Mouse (Mus musculus): ENCODE data around the gene H3f3a. TPM values are rescaled to one million over a fixed set of nuclear protein-coding genes. Genes with fewer than 3 reads are reported as not detected.

Gene H3f3a
- total RNA-seq, 2 experiments from 2014 or later, result 418 to 459 TPM

GRCm38 (mm10) chr1:180824721-180825120 lies 11.0 kb upstream of the H3f3a start:
- no peak for DNase-seq (ENCODE audit: low spot score in 2 of 2)

- no peak for DNase-seq (ENCODE audit: low spot score in 2 of 2)
Measured at GRCm38 (mm10) chr1:180823716-180824115, 10.0 kb upstream of the H3f3a start.

- DNase-seq (ENCODE audit: low spot score in 2 of 2), result no peak
Measured at GRCm38 (mm10) chr1:180822276-180822675, 8.5 kb upstream of the H3f3a start.

- DNase-seq (ENCODE audit: low spot score in 2 of 2), result no peak
Measured at GRCm38 (mm10) chr1:180821101-180821500, 7.4 kb upstream of the H3f3a start.

GRCm38 (mm10) chr1:180818000-180818399 lies 4.3 kb upstream of the H3f3a start:
- no peak for DNase-seq (ENCODE audit: low spot score in 2 of 2)

- DNase-seq (ENCODE audit: low spot score in 2 of 2), result no peak
Measured at GRCm38 (mm10) chr1:180815371-180816024, 1.8 kb upstream of the H3f3a start.

- peak; percentile 92 to 96 for DNase-seq (ENCODE audit: low spot score in 2 of 2)
Measured at GRCm38 (mm10) chr1:180813409-180813884, 296 bp downstream of the H3f3a start.

- peak; percentile 57 to 65 for DNase-seq (ENCODE audit: low spot score in 2 of 2)
Measured at GRCm38 (mm10) chr1:180812463-180813408, 1.0 kb downstream of the H3f3a start.

- DNase-seq (ENCODE audit: low spot score in 2 of 2), result no peak
Measured at GRCm38 (mm10) chr1:180811596-180812462, 1.9 kb downstream of the H3f3a start.

- no peak for DNase-seq (ENCODE audit: low spot score in 2 of 2)
Measured at GRCm38 (mm10) chr1:180810976-180811375, 2.8 kb downstream of the H3f3a start.

GRCm38 (mm10) chr1:180808831-180809230 lies 4.9 kb downstream of the H3f3a start:
- no peak for DNase-seq (ENCODE audit: low spot score in 2 of 2)

- no peak for DNase-seq (ENCODE audit: low spot score in 2 of 2)
Measured at GRCm38 (mm10) chr1:180803881-180804280, 9.9 kb downstream of the H3f3a start.

GRCm38 (mm10) chr1:180801466-180801994 lies 12.2 kb downstream of the H3f3a start:
- no peak for DNase-seq (ENCODE audit: low spot score in 2 of 2)

GRCm38 (mm10) chr1:180800814-180801213 lies 12.9 kb downstream of the H3f3a start:
- DNase-seq (ENCODE audit: low spot score in 2 of 2), result no peak

- no peak for DNase-seq (ENCODE audit: low spot score in 2 of 2)
Measured at GRCm38 (mm10) chr1:180800022-180800421, 13.7 kb downstream of the H3f3a start.

GRCm38 (mm10) chr1:180799253-180799652 lies 14.5 kb downstream of the H3f3a start:
- no peak for DNase-seq (ENCODE audit: low spot score in 2 of 2)

GRCm38 (mm10) chr1:180798660-180799059 lies 15.1 kb downstream of the H3f3a start:
- DNase-seq (ENCODE audit: low spot score in 2 of 2), result no peak

- no peak for DNase-seq (ENCODE audit: low spot score in 2 of 2)
Measured at GRCm38 (mm10) chr1:180794170-180794569, 19.6 kb downstream of the H3f3a start.

- no peak for DNase-seq (ENCODE audit: low spot score in 2 of 2)
Measured at GRCm38 (mm10) chr1:180793445-180794117, 20.2 kb downstream of the H3f3a start.

GRCm38 (mm10) chr1:180792814-180793213 lies 20.9 kb downstream of the H3f3a start:
- no peak for DNase-seq (ENCODE audit: low spot score in 2 of 2)

Data from layer of hippocampus, postnatal 14 days (tissue).